In genomic region chr11:98927438-98928076, GRCm38 (mm10) we compare ENCODE assay signal across 8 mouse cellular contexts. TPM values are rescaled to one million over a fixed set of nuclear protein-coding genes. Genes with fewer than 3 reads are reported as not detected.
DNase-seq lines count a peak whose midpoint lies in the region; ATAC-seq and TF ChIP-seq lines count a peak whose summit lies in the region.

Gene Rara (plus strand): TSS chr11:98927818.

- TF ChIP-seq CTCF in lung, embryonic 14.5 days (IDR thresholded peaks at IDR 0.05; ENCODE audit: low read depth): no peak
- TF ChIP-seq CTCF in bone marrow, adult 2 months (IDR thresholded peaks at IDR 0.05; ENCODE audit: control insufficient read depth, insufficient read depth, low read length): no peak
- TF ChIP-seq CTCF in forebrain, postnatal 0 days (IDR thresholded peaks at IDR 0.05; ENCODE audit: low read depth): no peak

- peak within 1 kb of the TSS; percentile 77 for H3K9ac ChIP-seq in lung, embryonic 14.5 days
- H3K9ac ChIP-seq in forebrain, postnatal 0 days: peak within 1 kb of the TSS; percentile 73
- peak within 1 kb of the TSS; percentile 78 for H3K9ac ChIP-seq in kidney, embryonic 16.5 days (replicated peaks; ENCODE audit: low read length)

- H3K27me3 ChIP-seq in lung, embryonic 14.5 days (ENCODE audit: insufficient read depth, low read length): no peaks in the 10 kb centered on the region
- H3K27me3 ChIP-seq in forebrain, postnatal 0 days (ENCODE audit: insufficient read depth, low read length): no peaks in the 10 kb centered on the region
- H3K27me3 ChIP-seq in kidney, embryonic 16.5 days (ENCODE audit: insufficient read depth, low read length): no peaks in the 10 kb centered on the region

- no peak for TF ChIP-seq POLR2A in bone marrow, adult 2 months (IDR thresholded peaks at IDR 0.05; ENCODE audit: borderline replicate concordance, control insufficient read depth, low read depth, low read length)

- H3K27ac ChIP-seq in lung, embryonic 14.5 days (ENCODE audit: low read depth): peak within 1 kb of the TSS; percentile 95
- H3K27ac ChIP-seq in bone marrow, adult 2 months (ENCODE audit: control insufficient read depth, insufficient read depth, low read depth, low read length, poor library complexity): no peak within 1 kb of the TSS
- no peak within 1 kb of the TSS for H3K27ac ChIP-seq in forebrain, postnatal 0 days (ENCODE audit: low read depth, low read length)
- H3K27ac ChIP-seq in kidney, embryonic 16.5 days (ENCODE audit: low read length): peak within 1 kb of the TSS; percentile 92

- peak within 1 kb of the TSS; percentile 91 for H3K4me2 ChIP-seq in lung, embryonic 14.5 days
- H3K4me2 ChIP-seq in forebrain, postnatal 0 days (ENCODE audit: low read depth): peak within 1 kb of the TSS; percentile 63
- peak within 1 kb of the TSS; percentile 69 for H3K4me2 ChIP-seq in kidney, embryonic 16.5 days (replicated peaks; ENCODE audit: low read depth, low read length)

- H3K4me3 ChIP-seq in lung, embryonic 14.5 days (ENCODE audit: low read depth, low read length): peak within 1 kb of the TSS; percentile 63
- peak within 1 kb of the TSS; percentile 16 for H3K4me3 ChIP-seq in bone marrow, adult 2 months (replicated peaks; ENCODE audit: control insufficient read depth, low read depth, low read length)
- peak within 1 kb of the TSS; percentile 60 for H3K4me3 ChIP-seq in forebrain, postnatal 0 days (ENCODE audit: low read depth, low read length)
- H3K4me3 ChIP-seq in kidney, embryonic 16.5 days (ENCODE audit: low read length): peak within 1 kb of the TSS; percentile 59

- WGBS in lung, embryonic 14.5 days: 6% methylated on average over 21 of the region's 21 CpGs
- 13% methylated on average over 21 of the region's 21 CpGs for WGBS in bone marrow, adult 2 months
- WGBS in forebrain, postnatal 0 days: 14% methylated on average over 21 of the region's 21 CpGs
- 7% methylated on average over 21 of the region's 21 CpGs for WGBS in kidney, embryonic 16.5 days

- H3K9me3 ChIP-seq in lung, embryonic 14.5 days (ENCODE audit: low read depth, low read length): no peaks in the 10 kb centered on the region
- no peaks in the 10 kb centered on the region for H3K9me3 ChIP-seq in forebrain, postnatal 0 days (ENCODE audit: low read length)
- no peaks in the 10 kb centered on the region for H3K9me3 ChIP-seq in kidney, embryonic 16.5 days (ENCODE audit: low read length)

- no peak for ATAC-seq in lung, embryonic 14.5 days (ENCODE audit: insufficient read depth)
- ATAC-seq in forebrain, postnatal 0 days: peak; percentile 58
- ATAC-seq in kidney, embryonic 16.5 days (ENCODE audit: low FRiP score, low TSS enrichment): no peak
- ATAC-seq in megakaryocyte, adult 5-6 weeks (ENCODE audit: poor library complexity, severe bottlenecking): no peak

- DNase-seq in lung, embryonic 14.5 days: peak; percentile 69
- DNase-seq in lung, postnatal 14 days: no peak
- DNase-seq in forebrain, postnatal 0 days: peak; percentile 56
- peak; percentile 50 for DNase-seq in testis, postnatal 14 days (ENCODE audit: low spot score)
- DNase-seq in ovary, postnatal 14 days (ENCODE audit: low spot score): no peak

- H3K4me1 ChIP-seq in lung, embryonic 14.5 days (ENCODE audit: insufficient read depth): peaks cover 87% of the 10 kb centered on the region
- H3K4me1 ChIP-seq in bone marrow, adult 2 months (ENCODE audit: control insufficient read depth, insufficient read depth, low read length): no peaks in the 10 kb centered on the region; the same call in 1 of the 2 replicates
- peaks cover 23% of the 10 kb centered on the region for H3K4me1 ChIP-seq in forebrain, postnatal 0 days (ENCODE audit: insufficient read depth)
- peaks cover 92% of the 10 kb centered on the region for H3K4me1 ChIP-seq in kidney, embryonic 16.5 days (ENCODE audit: insufficient read depth, low read length)

- 0 out of 2 replicates have a peak, but pooled peaks cover 2% of the 10 kb centered on the region for H3K36me3 ChIP-seq in lung, embryonic 14.5 days (ENCODE audit: insufficient read depth)
- no peaks in the 10 kb centered on the region for H3K36me3 ChIP-seq in forebrain, postnatal 0 days (ENCODE audit: insufficient read depth)
- H3K36me3 ChIP-seq in kidney, embryonic 16.5 days (ENCODE audit: insufficient read depth, low read length): no peaks in the 10 kb centered on the region

RNA-seq across cellular contexts. Expression of gene Rara, which starts in this region (rescaled TPM):
- polyA plus RNA-seq in lung, embryonic 14.5 days (2014; fragmentation: Nextera tagmentation; extraction: Ambion mirVana): 43.2 and 45.3 TPM in 2 replicates
- 8.9 and 17.2 TPM in 2 replicates for polyA plus RNA-seq in bone marrow, adult 2 months (2011; ENCODE audit: insufficient read depth, insufficient read length, low replicate concordance, missing spikeins)
- 11.6 and 15.2 TPM in 2 replicates for total RNA-seq in forebrain, postnatal 0 days (2014; rRNA removed)
- 9.5 and 10.7 TPM in 2 replicates for polyA plus RNA-seq in forebrain, postnatal 0 days (2015; fragmentation: Nextera tagmentation; extraction: Ambion mirVana)
- 31.4 and 32.5 TPM in 2 replicates for polyA plus RNA-seq in kidney, embryonic 16.5 days (2015; fragmentation: Nextera tagmentation; extraction: Ambion mirVana)
- 124 and 125 TPM in 2 replicates for total RNA-seq in megakaryocyte, adult 5-6 weeks (2015)
- 38.8 and 43.3 TPM in 2 replicates for total RNA-seq in megakaryocyte, adult 5-6 weeks (2017)

Comparison
In these comparisons a context has a peak if more than half of its experiments do, and no peak if none do; other contexts are left out.
1. DNase-seq: peak in lung, embryonic 14.5 days (single experiment), forebrain, postnatal 0 days (single experiment) and testis, postnatal 14 days (single experiment); none in lung, postnatal 14 days (single experiment) and ovary, postnatal 14 days (single experiment).
2. H3K27ac ChIP-seq: peak in lung, embryonic 14.5 days (single experiment) and kidney, embryonic 16.5 days (single experiment); none in bone marrow, adult 2 months (single experiment) and forebrain, postnatal 0 days (single experiment).
3. Peak in every context shown above with its lines, with median percentiles within 50 percentile points of each other: H3K4me2 ChIP-seq, H3K4me3 ChIP-seq and H3K9ac ChIP-seq.